Comparison of ENCODE assay signal across 16 mouse cellular contexts in the genomic region with DNA sequence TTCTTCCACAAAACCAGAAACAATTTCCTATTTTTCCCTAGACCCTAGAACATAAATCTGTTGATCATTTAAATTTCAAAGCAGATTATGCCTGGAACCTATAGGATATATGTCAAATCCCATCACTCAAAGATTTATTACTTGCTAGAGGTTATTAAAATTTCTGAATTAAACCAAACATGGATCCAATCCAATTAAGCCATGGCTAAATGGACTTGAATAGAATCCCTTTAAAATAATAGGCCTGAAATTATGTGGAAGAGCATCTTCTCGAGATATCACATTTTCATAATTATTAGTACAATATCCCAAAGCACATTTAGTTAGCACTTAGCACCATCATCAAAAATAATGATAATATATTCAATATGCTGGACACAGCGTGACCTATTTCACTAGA.
"Had no signal": no experiment of that assay in that cellular context is flagged by ENCODE, and none has a peak within 500 bp of the region (broad histone marks: within the 10 kb centered on the region; RNA-seq: fewer than 3 reads in every experiment).

No protein-coding gene starts in this region.

- DNase-seq: heart, postnatal 10 days; heart, postnatal 14 days; heart, postnatal 36 days; heart, postnatal 4 days; kidney, adult 11 months; kidney, adult 18-20 months; kidney, adult 2 months; kidney, adult 8-10 months; kidney, adult 9 months; kidney, postnatal 10 days; kidney, postnatal 14 days; kidney, postnatal 25 days; kidney, postnatal 36 days; kidney, postnatal 4 days; layer of hippocampus, adult 9-11 months; layer of hippocampus, postnatal 36 days had no signal
